Mouse (Mus musculus) heart, adult 2 months (tissue): ENCODE measurements around the gene S1pr3. TPM values are rescaled to one million over a fixed set of nuclear protein-coding genes. Genes with fewer than 3 reads are reported as not detected.

Source experiments
- DNase-seq, 2 experiments: peaks; one replicate each; pipeline ENCODE4 v3.0.0; 2021
- H3K27ac ChIP-seq: fragments of 200-600 bp; 2 replicates; pipeline ENCODE4 v1.8.1; 2022
- H3K27me3 ChIP-seq: fragments of 200-500 bp; 2 replicates; pipeline ENCODE4 v1.6.1; 2012; ENCODE audit warnings: mild to moderate bottlenecking, low read length, inconsistent platforms, mixed read lengths; ENCODE audit not compliant: control insufficient read depth, insufficient read depth
- H3K36me3 ChIP-seq: fragments of 200-500 bp; 2 replicates; pipeline ENCODE4 v1.6.1; 2012; ENCODE audit warnings: low read length, inconsistent platforms; ENCODE audit not compliant: control insufficient read depth, insufficient read depth
- H3K4me1 ChIP-seq: fragments of 200-500 bp; 2 replicates; pipeline ENCODE4 v1.6.1; 2011; ENCODE audit warnings: low read length; ENCODE audit not compliant: control insufficient read depth, insufficient read depth
- H3K4me3 ChIP-seq: fragments of 200-600 bp; 2 replicates; pipeline ENCODE4 v1.8.1; 2022
- H3K79me2 ChIP-seq: fragments of 200-500 bp; replicated peaks from 2 replicates; pipeline ENCODE4 v1.6.1; 2012; ENCODE audit warnings: mild to moderate bottlenecking, inconsistent platforms, low read length, moderate library complexity, mixed read lengths; ENCODE audit not compliant: control insufficient read depth, insufficient read depth
- H3K9ac ChIP-seq: fragments of 200-500 bp; 2 replicates; pipeline ENCODE4 v1.6.1; 2012; ENCODE audit warnings: low read depth, mild to moderate bottlenecking, control low read depth, inconsistent platforms, low read length, mixed read lengths
- CTCF ChIP-seq: fragments of 200-600 bp; IDR thresholded peaks from 2 replicates; pipeline ENCODE4 v1.8.1; 2022; ENCODE audit warnings: antibody characterized with exemption, mild to moderate bottlenecking, moderate library complexity
- EP300 ChIP-seq: fragments of 200-500 bp; IDR thresholded peaks from 2 replicates; pipeline ENCODE4 v1.6.1; 2011; ENCODE audit warnings: low read depth, low read length, control low read depth; ENCODE audit not compliant: insufficient read depth
- POLR2A ChIP-seq: fragments of 200-500 bp; IDR thresholded peaks from 2 replicates; pipeline ENCODE4 v1.6.1; 2011; ENCODE audit warnings: mild to moderate bottlenecking, low read depth, low read length, control low read depth; ENCODE audit not compliant: insufficient read depth
- WGBS: fragments of 180-500 bp; shearing (Covaris S2); methylation state at CpG from one replicate; pipeline ENCODE4 v1.1.7; 2018; 5-methylcytosine and 5-hydroxymethylcytosine counted together
- intact Hi-C: fragments of 180-260 bp; cut with DNase I; formaldehyde crosslinking; loops from one replicate; pipeline ENCODE4 v1.15.1; 2025
- polyA plus RNA-seq: library from polyadenylated mRNA; depleted of rRNA; stranded (reverse); fragments of >200 nt; gene quantifications from 2 replicates; pipeline ENCODE4 v1.2.3, GENCODE M21; 2012
- total RNA-seq, 2 experiments: library from RNA; stranded (reverse); gene quantifications; 2 replicates each; pipeline ENCODE4 v1.2.3; 2021

S1pr3 gene
- total and polyA plus RNA-seq, 3 experiments = 12.2 to 16.4 (median 16.3) TPM

GRCm38 (mm10) chr13:51400186-51400719, 8.2 kb upstream of the S1pr3 start:
- H3K36me3 ChIP-seq = no peaks in the 10 kb centered on the region
- no peak overlapping the region for H3K27ac ChIP-seq
- intact Hi-C loops = no loop called here
- H3K27me3 ChIP-seq = no peaks in the 10 kb centered on the region
- H3K79me2 ChIP-seq = no peaks in the 10 kb centered on the region
- no peaks in the 10 kb centered on the region for H3K4me1 ChIP-seq
- WGBS = 38% methylated on average over 14 of the region's 14 CpGs
- H3K4me3 ChIP-seq = no peak overlapping the region
- H3K9ac ChIP-seq = no peak overlapping the region
- no peak for DNase-seq
- TF ChIP-seq CTCF (no peak), EP300 (no peak), POLR2A (no peak)

- H3K4me1 ChIP-seq = no peaks in the 10 kb centered on the region
- no peak for DNase-seq
- 15% methylated on average over 20 of the region's 20 CpGs for WGBS
- H3K27ac ChIP-seq = no peak overlapping the region
- no peak overlapping the region for H3K4me3 ChIP-seq
- TF ChIP-seq CTCF = no peak
- TF ChIP-seq POLR2A = no peak
- no peak for TF ChIP-seq EP300
- no peaks in the 10 kb centered on the region for H3K79me2 ChIP-seq
- H3K9ac ChIP-seq = no peak overlapping the region; the same call in 1 of the 2 replicates
- no peaks in the 10 kb centered on the region for H3K36me3 ChIP-seq
- intact Hi-C loops = no loop called here
- no peaks in the 10 kb centered on the region for H3K27me3 ChIP-seq
Observed at GRCm38 (mm10) chr13:51400736-51401501, 7.5 kb upstream of the S1pr3 start.

GRCm38 (mm10) chr13:51404566-51404965, 3.9 kb upstream of the S1pr3 start:
- intact Hi-C loops = no loop called here
- H3K4me1 ChIP-seq = no peaks in the 10 kb centered on the region
- no peaks in the 10 kb centered on the region; the same call in 1 of the 2 replicates for H3K27me3 ChIP-seq
- no peak overlapping the region for H3K9ac ChIP-seq
- 56% methylated on average over 4 of the region's 4 CpGs for WGBS
- no peaks in the 10 kb centered on the region for H3K36me3 ChIP-seq
- no peak overlapping the region for H3K27ac ChIP-seq
- TF ChIP-seq POLR2A (no peak), EP300 (no peak), CTCF (no peak)
- no peak for DNase-seq
- H3K4me3 ChIP-seq = no peak overlapping the region
- no peaks in the 10 kb centered on the region for H3K79me2 ChIP-seq

- no peaks in the 10 kb centered on the region; the same call in 1 of the 2 replicates for H3K27me3 ChIP-seq
- H3K4me1 ChIP-seq = no peaks in the 10 kb centered on the region
- no peak overlapping the region for H3K4me3 ChIP-seq
- H3K27ac ChIP-seq = no peak overlapping the region
- TF ChIP-seq EP300 (no peak), POLR2A (no peak), CTCF (no peak)
- H3K36me3 ChIP-seq = no peaks in the 10 kb centered on the region
- intact Hi-C loops = no loop called here
- 80% methylated on average over 13 of the region's 13 CpGs for WGBS
- no peaks in the 10 kb centered on the region for H3K79me2 ChIP-seq
- H3K9ac ChIP-seq = no peak overlapping the region
- no peak for DNase-seq
Observed at GRCm38 (mm10) chr13:51405731-51406320, 2.6 kb upstream of the S1pr3 start.

- Histone ChIP-seq H3K4me1 (no peaks in the 10 kb centered on the region), H3K27me3 (no peaks in the 10 kb centered on the region; the same call in 1 of the 2 replicates), H3K4me3 (no peak overlapping the region), H3K27ac (peak overlapping the region; percentile 62), H3K9ac (peak overlapping the region; percentile 32; the same call in 1 of the 2 replicates), H3K79me2 (no peaks in the 10 kb centered on the region), H3K36me3 (no peaks in the 10 kb centered on the region)
- DNase-seq = peak; percentile 43 to 46
- WGBS = 43% methylated on average over 13 of the region's 13 CpGs
- intact Hi-C loops = no loop called here
- TF ChIP-seq CTCF (no peak), POLR2A (0 out of 2 replicates have a peak, but pooled peaks have one; percentile 48)
Observed at GRCm38 (mm10) chr13:51407541-51408217, 760 bp upstream of the S1pr3 start.
